Comparison of ENCODE assay signal across 7 mouse cellular contexts in genomic region chr11:61619791-61620241, GRCm38 (mm10). TPM values are rescaled to one million over a fixed set of nuclear protein-coding genes. Genes with fewer than 3 reads are reported as not detected.
DNase-seq lines count a peak whose midpoint lies in the region; ATAC-seq and TF ChIP-seq lines count a peak whose summit lies in the region.

No protein-coding gene starts in this region.

- 0 out of 2 replicates have a peak overlapping the region, but pooled peaks have one; percentile 40 for H3K27ac ChIP-seq in intestine, embryonic 15.5 days
- no peak overlapping the region for H3K27ac ChIP-seq in midbrain, embryonic 13.5 days
- H3K27ac ChIP-seq in testis, adult 2 months (ENCODE audit: control insufficient read depth, insufficient read depth, low read depth, low read length): peak overlapping the region; percentile 87

- intact Hi-C loops in left cerebral cortex, postnatal 4 days (cut with DNase I): loop anchor here (5.0 kb wide), 1 partner anchor 203 kb away; no protein-coding TSS in a partner anchor

- peak overlapping the region; percentile 23; the same call in 1 of the 2 replicates for H3K9ac ChIP-seq in intestine, embryonic 15.5 days
- H3K9ac ChIP-seq in midbrain, embryonic 13.5 days (replicated peaks): peak overlapping the region; percentile 52; the same call in 1 of the 2 replicates

- DNase-seq in adrenal gland, postnatal 10 days: peak; percentile 82
- DNase-seq in cerebellum, postnatal 4 days (ENCODE audit: low spot score in 2 of 2): peak; percentile 48 to 73
- DNase-seq in gastrocnemius, postnatal 25 days: peak; percentile 75
- peak; percentile 75 for DNase-seq in left cerebral cortex, postnatal 4 days

- no peaks in the 10 kb centered on the region for H3K9me3 ChIP-seq in intestine, embryonic 15.5 days
- H3K9me3 ChIP-seq in midbrain, embryonic 13.5 days: no peaks in the 10 kb centered on the region

- peaks cover 10% of the 10 kb centered on the region for H3K4me1 ChIP-seq in intestine, embryonic 15.5 days (replicated peaks)
- peaks cover 20% of the 10 kb centered on the region for H3K4me1 ChIP-seq in midbrain, embryonic 13.5 days (replicated peaks)
- peaks cover 28% of the 10 kb centered on the region for H3K4me1 ChIP-seq in testis, adult 2 months (ENCODE audit: control insufficient read depth, insufficient read depth, low read length)

- TF ChIP-seq POLR2A in testis, adult 2 months (IDR thresholded peaks at IDR 0.05; ENCODE audit: control insufficient read depth, low read depth, low read length): no peak

- TF ChIP-seq CTCF in testis, adult 2 months (IDR thresholded peaks at IDR 0.05; ENCODE audit: control insufficient read depth, insufficient read depth, insufficient replicate concordance, low read depth, low read length): no peak

- H3K4me2 ChIP-seq in intestine, embryonic 15.5 days (replicated peaks): peak overlapping the region; percentile 82
- peak overlapping the region; percentile 66 for H3K4me2 ChIP-seq in midbrain, embryonic 13.5 days (replicated peaks)

- H3K27me3 ChIP-seq in intestine, embryonic 15.5 days (replicated peaks): no peaks in the 10 kb centered on the region
- peaks cover 6% of the 10 kb centered on the region for H3K27me3 ChIP-seq in midbrain, embryonic 13.5 days
- H3K27me3 ChIP-seq in testis, adult 2 months (ENCODE audit: control insufficient read depth, insufficient read depth, low read length): no peaks in the 10 kb centered on the region

- peak overlapping the region; percentile 37 for H3K4me3 ChIP-seq in intestine, embryonic 15.5 days (replicated peaks)
- peak overlapping the region; percentile 40 for H3K4me3 ChIP-seq in midbrain, embryonic 13.5 days (replicated peaks)
- peak overlapping the region; percentile 49 for H3K4me3 ChIP-seq in testis, adult 2 months (ENCODE audit: control insufficient read depth, low read depth, low read length)

- peak; percentile 64 for ATAC-seq in intestine, embryonic 15.5 days
- peak; percentile 51 for ATAC-seq in midbrain, embryonic 13.5 days

- 2% methylated on average over 17 of the region's 17 CpGs for WGBS in intestine, embryonic 15.5 days
- 2% methylated on average over 16 of the region's 17 CpGs for WGBS in midbrain, embryonic 13.5 days

- no peaks in the 10 kb centered on the region for H3K36me3 ChIP-seq in intestine, embryonic 15.5 days
- no peaks in the 10 kb centered on the region for H3K36me3 ChIP-seq in midbrain, embryonic 13.5 days
- no peaks in the 10 kb centered on the region for H3K36me3 ChIP-seq in testis, adult 2 months (ENCODE audit: control insufficient read depth, insufficient read depth, low read length)

RNA-seq across cellular contexts. Expression of gene Grap, which starts 33.2 kb away (rescaled TPM):
- total RNA-seq in adrenal gland, postnatal 10 days (2021): 10 to 100 TPM; 16.0 to 17.3 TPM
- total RNA-seq in gastrocnemius, postnatal 25 days (2021): 1 to 10 TPM; 4.0 to 5.9 TPM
- 7.1 and 7.6 TPM in 2 replicates for polyA plus RNA-seq in intestine, embryonic 15.5 days (2015; fragmentation: Nextera tagmentation; extraction: Ambion mirVana)
- 1 to 10 TPM; 5.8 to 6.1 TPM for total RNA-seq in left cerebral cortex, postnatal 4 days (2021)
- polyA plus RNA-seq in midbrain, embryonic 13.5 days (2015; fragmentation: Nextera tagmentation; extraction: Ambion mirVana): 9.0 and 11.1 TPM in 2 replicates
- polyA plus RNA-seq in testis, adult 2 months (2012; rRNA removed): 2.2 and 3.0 TPM in 2 replicates

RNA-seq across cellular contexts. Expression of gene Epn2, which starts 40.3 kb away (rescaled TPM):
- 10 to 100 TPM; 32.2 to 36.8 TPM for total RNA-seq in adrenal gland, postnatal 10 days (2021)
- total RNA-seq in gastrocnemius, postnatal 25 days (2021): 10 to 100 TPM; 15.0 to 15.5 TPM
- 13.1 and 19.4 TPM in 2 replicates for polyA plus RNA-seq in intestine, embryonic 15.5 days (2015; fragmentation: Nextera tagmentation; extraction: Ambion mirVana)
- 10 to 100 TPM; 99.3 to 99.6 TPM for total RNA-seq in left cerebral cortex, postnatal 4 days (2021)
- 48.3 and 51.2 TPM in 2 replicates for polyA plus RNA-seq in midbrain, embryonic 13.5 days (2015; fragmentation: Nextera tagmentation; extraction: Ambion mirVana)
- polyA plus RNA-seq in testis, adult 2 months (2012; rRNA removed): 18.3 and 25.7 TPM in 2 replicates
